Mouse (Mus musculus): ENCODE results near the gene Gucy1a1.

GRCm38 (mm10) chr3:82047100-82047753 lies 98.4 kb downstream of the Gucy1a1 start:
- TF ChIP-seq CTCF (IDR thresholded peaks at IDR 0.05; ENCODE audit: borderline replicate concordance, insufficient read depth, low read depth, low read length), result peak; percentile 80
- TF ChIP-seq POLR2A (IDR thresholded peaks at IDR 0.05; ENCODE audit: borderline replicate concordance, insufficient read depth, low read length), result no peak
